Mouse (Mus musculus): Measurements from ENCODE around the gene Mcm6. TPM values are rescaled to one million over a fixed set of nuclear protein-coding genes. Genes with fewer than 3 reads are reported as not detected.

Gene Mcm6
- total and polyA plus RNA-seq, 3 experiments = 260 to 457 (median 297) TPM

- H3K27ac ChIP-seq (ENCODE audit: insufficient read depth, low read depth) = no peak overlapping the region
- H3K9me3 ChIP-seq (replicated peaks; ENCODE audit: low read length) = no peaks in the 10 kb centered on the region
- H3K79me2 ChIP-seq (replicated peaks; ENCODE audit: control insufficient read depth, extremely low read depth, insufficient read depth, poor library complexity, severe bottlenecking) = peaks cover 4% of the 10 kb centered on the region; the same call in 1 of the 2 replicates
- no peak overlapping the region for H3K4me2 ChIP-seq (ENCODE audit: insufficient read depth, low read depth, poor library complexity, severe bottlenecking)
- no peak for DNase-seq (ENCODE audit: extremely low read depth)
- in situ Hi-C loops (cut with MboI; ENCODE audit: low pct_ligation_motif_present, low pct_unique_long_range_greater_than_20kb, low sequenced_read_pairs) = loop anchor here (10.0 kb wide), 1 partner anchor 63 kb away; no protein-coding TSS in a partner anchor
- H3K4me3 ChIP-seq (replicated peaks in 1 of 3; ENCODE audit: low read depth in 2 of 3, low read length in 2 of 3, poor library complexity in 1 of 3) = no peak overlapping the region
- H3K27me3 ChIP-seq (replicated peaks) = no peaks in the 10 kb centered on the region
- H3K4me1 ChIP-seq (ENCODE audit: control insufficient read depth in 1 of 2, insufficient read depth in 2 of 2) = no peaks in the 10 kb centered on the region
- TF ChIP-seq IRF4 (IDR thresholded peaks at IDR 0.05; ENCODE audit: low read depth, low read length) (no peak), POLR2A (IDR thresholded peaks at IDR 0.05; ENCODE audit: low read depth, low read length) (0 out of 2 replicates have a peak, but pooled peaks have one; percentile 21)
- peaks cover 76 to 90% of the 10 kb centered on the region in 2 experiments for H3K36me3 ChIP-seq (replicated peaks in 1 of 2; ENCODE audit: control insufficient read depth in 1 of 2, insufficient read depth in 1 of 2, low read length in 1 of 2)
- dilution Hi-C loops (cut with MboI; ENCODE audit: extremely low pct_ligation_motif_present, extremely low pct_unique_long_range_greater_than_20kb, low sequenced_read_pairs) = no loop called here
- H3K9ac ChIP-seq (ENCODE audit: insufficient read depth, low read depth) = no peak overlapping the region
Measured at GRCm38 (mm10) chr1:128337708-128338320, 21.6 kb downstream of the Mcm6 start.

DNA sequence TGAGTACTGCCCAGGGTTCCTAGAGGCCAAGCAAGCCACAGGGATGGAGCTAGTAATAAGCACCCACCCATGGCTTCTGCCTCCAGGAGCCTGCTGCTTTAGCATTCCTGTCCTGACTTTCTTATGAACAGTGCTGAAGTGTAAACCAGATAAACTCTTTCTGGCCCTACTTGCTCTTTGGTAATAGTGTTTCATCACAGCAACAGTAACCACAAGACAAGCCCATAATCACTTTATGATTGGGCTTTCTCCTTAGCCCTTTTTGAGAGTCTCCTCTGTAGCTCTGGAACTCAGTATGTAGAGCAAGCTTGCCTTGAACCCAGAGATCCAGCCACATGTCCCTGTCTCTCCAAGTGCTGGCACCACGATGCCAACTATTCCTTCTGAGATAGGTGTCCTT lies 29.2 kb downstream of the Mcm6 start:
- H3K4me3 ChIP-seq (replicated peaks in 1 of 3; ENCODE audit: low read depth in 2 of 3, low read length in 2 of 3, poor library complexity in 1 of 3) = no peak overlapping the region
- H3K36me3 ChIP-seq (replicated peaks in 1 of 2; ENCODE audit: control insufficient read depth in 1 of 2, insufficient read depth in 1 of 2, low read length in 1 of 2) = peaks cover 57 to 86% of the 10 kb centered on the region in 2 experiments
- no peak for DNase-seq (ENCODE audit: extremely low read depth)
- no peak overlapping the region for H3K4me2 ChIP-seq (ENCODE audit: insufficient read depth, low read depth, poor library complexity, severe bottlenecking)
- H3K4me1 ChIP-seq (ENCODE audit: control insufficient read depth in 1 of 2, insufficient read depth in 2 of 2) = no peaks in the 10 kb centered on the region
- H3K79me2 ChIP-seq (replicated peaks; ENCODE audit: control insufficient read depth, extremely low read depth, insufficient read depth, poor library complexity, severe bottlenecking) = no peaks in the 10 kb centered on the region
- H3K27me3 ChIP-seq (replicated peaks) = no peaks in the 10 kb centered on the region
- no peaks in the 10 kb centered on the region for H3K9me3 ChIP-seq (replicated peaks; ENCODE audit: low read length)
- no peak for TF ChIP-seq ZMIZ1 (IDR thresholded peaks at IDR 0.05; ENCODE audit: low read depth, low read length)
- TF ChIP-seq CTCF (conservative IDR thresholded peaks at IDR 0.05 in 1 of 2, IDR thresholded peaks at IDR 0.05 in 1 of 2; ENCODE audit: low read depth in 2 of 2, low read length in 2 of 2) = no peak
- no peak for TF ChIP-seq CHD2 (IDR thresholded peaks at IDR 0.05; ENCODE audit: low read length)
- no peak for TF ChIP-seq USF2 (conservative IDR thresholded peaks at IDR 0.05; ENCODE audit: low read depth, low read length)
- TF ChIP-seq SIN3A (IDR thresholded peaks at IDR 0.05; ENCODE audit: low read length) = no peak
- TF ChIP-seq HCFC1 (IDR thresholded peaks at IDR 0.05; ENCODE audit: low read depth, low read length) = no peak
- TF ChIP-seq TBP (conservative IDR thresholded peaks at IDR 0.05; ENCODE audit: low read depth, low read length) = no peak
- TF ChIP-seq KAT2A (IDR thresholded peaks at IDR 0.05; ENCODE audit: insufficient replicate concordance, low read length) = no peak
- TF ChIP-seq EP300 (IDR thresholded peaks at IDR 0.05; ENCODE audit: low read length) = no peak
- no peak for TF ChIP-seq JUN (IDR thresholded peaks at IDR 0.05; ENCODE audit: insufficient read depth, low read depth, low read length)
- no peak for TF ChIP-seq POLR2A (IDR thresholded peaks at IDR 0.05; ENCODE audit: low read depth, low read length)
- TF ChIP-seq JUND (conservative IDR thresholded peaks at IDR 0.05; ENCODE audit: low read depth, low read length) = no peak
- TF ChIP-seq MAZ (IDR thresholded peaks at IDR 0.05; ENCODE audit: low read depth, low read length) = no peak
- TF ChIP-seq POLR2AphosphoS2 (IDR thresholded peaks at IDR 0.05; ENCODE audit: low read depth, low read length) = no peak
- no peak for TF ChIP-seq E2F4 (IDR thresholded peaks at IDR 0.05; ENCODE audit: insufficient replicate concordance, low read depth, low read length)
- dilution Hi-C loops (cut with MboI; ENCODE audit: extremely low pct_ligation_motif_present, extremely low pct_unique_long_range_greater_than_20kb, low sequenced_read_pairs) = no loop called here
- no peak overlapping the region for H3K27ac ChIP-seq (ENCODE audit: insufficient read depth, low read depth)
- no peak overlapping the region for H3K9ac ChIP-seq (ENCODE audit: insufficient read depth, low read depth)
- in situ Hi-C loops (cut with MboI; ENCODE audit: low pct_ligation_motif_present, low pct_unique_long_range_greater_than_20kb, low sequenced_read_pairs) = loop anchor here (10.0 kb wide), 1 partner anchor 56 kb away; no protein-coding TSS in a partner anchor
